Mouse (Mus musculus) limb, embryonic 14.5 days (tissue): ENCODE measurements around the gene Prkab2. TPM values are rescaled to one million over a fixed set of nuclear protein-coding genes. Genes with fewer than 3 reads are reported as not detected.

Experiments
- ATAC-seq: fragments of 200-750 bp; cut with Nextera tagmentation; 2 replicates; pipeline ENCODE4 v1.8.0; 2017; ENCODE audit warnings: low read depth, moderate number of reproducible peaks, moderate TSS enrichment; ENCODE audit not compliant: low FRiP score
- DNase-seq: peaks from one replicate; pipeline ENCODE4 v3.0.0-alpha.2; 2015; ENCODE audit warnings: low spot score
- H3K27ac ChIP-seq: fragments of 300-500 bp; sonication (generic); replicated peaks from 2 replicates; pipeline ENCODE4 v1.5.1; 2014; ENCODE audit warnings: low read depth, mild to moderate bottlenecking, low read length, moderate library complexity, mixed read lengths
- H3K27me3 ChIP-seq: fragments of 300-500 bp; sonication (generic); 2 replicates; pipeline ENCODE4 v1.6.1; 2014; ENCODE audit warnings: low read length, mixed read lengths; ENCODE audit not compliant: control insufficient read depth, insufficient read depth
- H3K36me3 ChIP-seq: fragments of 300-500 bp; sonication (generic); 2 replicates; pipeline ENCODE4 v1.6.1; 2014; ENCODE audit warnings: mild to moderate bottlenecking, low read length, moderate library complexity, mixed read lengths; ENCODE audit not compliant: control insufficient read depth, insufficient read depth
- H3K4me1 ChIP-seq: fragments of 300-500 bp; sonication (generic); 2 replicates; pipeline ENCODE4 v1.6.1; 2014; ENCODE audit warnings: antibody characterized with exemption, low read length, mixed read lengths; ENCODE audit not compliant: control insufficient read depth, insufficient read depth
- H3K4me2 ChIP-seq: fragments of 300-500 bp; sonication (generic); replicated peaks from 2 replicates; pipeline ENCODE4 v1.6.1; 2014; ENCODE audit warnings: low read depth, mild to moderate bottlenecking, low read length, moderate library complexity; ENCODE audit not compliant: severe bottlenecking
- H3K4me3 ChIP-seq: fragments of 300-500 bp; sonication (generic); replicated peaks from 2 replicates; pipeline ENCODE4 v1.5.1; 2014; ENCODE audit warnings: low read length
- H3K9ac ChIP-seq: fragments of 300-500 bp; sonication (generic); 2 replicates; pipeline ENCODE4 v1.6.1; 2014; ENCODE audit warnings: mild to moderate bottlenecking, low read depth, low read length, moderate library complexity; ENCODE audit not compliant: severe bottlenecking
- H3K9me3 ChIP-seq: fragments of 300-500 bp; sonication (generic); 2 replicates; pipeline ENCODE4 v1.6.1; 2016; ENCODE audit warnings: low read length; ENCODE audit not compliant: control insufficient read depth
- POLR2A ChIP-seq: fragments of 200-500 bp; IDR thresholded peaks from 2 replicates; pipeline ENCODE4 v1.8.0; 2012; ENCODE audit warnings: inconsistent platforms, mild to moderate bottlenecking, moderate library complexity, borderline replicate concordance; ENCODE audit not compliant: insufficient read depth, insufficient read length; ENCODE audit errors: extremely low read depth
- WGBS: fragments of 180-500 bp; shearing (Covaris S2); extraction: QIAGEN DNeasy Blood & Tissue Kit; methylation state at CpG from one replicate; pipeline ENCODE4 v1.1.7; 2014; 5-methylcytosine and 5-hydroxymethylcytosine counted together
- polyA plus RNA-seq, 2 experiments: library from polyadenylated mRNA; depleted of rRNA in 1 of 2; stranded (reverse) in 1 of 2; unstranded in 1 of 2; fragments of >200 nt; fragmentation: Nextera tagmentation in 1 of 2; extraction: Ambion mirVana in 1 of 2; gene quantifications; 2 replicates each; pipeline versions ENCODE4 v1.2.1 to v1.2.3; 2012 to 2014

Gene Prkab2
- polyA plus RNA-seq, 2 experiments: 7.2 to 15.6 TPM

- Histone ChIP-seq H3K9ac (no peak overlapping the region), H3K36me3 (no peaks in the 10 kb centered on the region), H3K4me1 (no peaks in the 10 kb centered on the region), H3K27ac (no peak overlapping the region), H3K27me3 (no peaks in the 10 kb centered on the region), H3K4me3 (no peak overlapping the region), H3K4me2 (no peak overlapping the region), H3K9me3 (no peaks in the 10 kb centered on the region)
- 80% methylated on average over 12 of the region's 12 CpGs for WGBS
- ATAC-seq (no peak), DNase-seq (no peak)
- no peak for TF ChIP-seq POLR2A
Measured at GRCm38 (mm10) chr3:97691443-97692017, 33.5 kb downstream of the Prkab2 start.

GRCm38 (mm10) chr3:97693806-97694205 is 35.8 kb downstream of the Prkab2 start:
- H3K4me1 ChIP-seq: no peaks in the 10 kb centered on the region
- no peak overlapping the region for H3K4me2 ChIP-seq

GRCm38 (mm10) chr3:97696866-97697265 is 38.9 kb downstream of the Prkab2 start:
- 83% methylated on average over 9 of the region's 9 CpGs for WGBS
- Histone ChIP-seq H3K4me1 (no peaks in the 10 kb centered on the region), H3K4me2 (no peak overlapping the region), H3K27me3 (no peaks in the 10 kb centered on the region), H3K9me3 (no peaks in the 10 kb centered on the region), H3K4me3 (no peak overlapping the region), H3K27ac (no peak overlapping the region), H3K36me3 (no peaks in the 10 kb centered on the region), H3K9ac (no peak overlapping the region)
- DNase-seq (no peak), ATAC-seq (no peak)
- no peak for TF ChIP-seq POLR2A

More at GRCm38 (mm10) chr3:97693806-97694205, 35.8 kb downstream of the Prkab2 start:
- Histone ChIP-seq H3K9ac (no peak overlapping the region), H3K4me3 (no peak overlapping the region), H3K9me3 (no peaks in the 10 kb centered on the region), H3K27ac (no peak overlapping the region), H3K27me3 (no peaks in the 10 kb centered on the region), H3K36me3 (no peaks in the 10 kb centered on the region)
- TF ChIP-seq POLR2A: no peak
- ATAC-seq (no peak), DNase-seq (no peak)
- 86% methylated on average over 6 of the region's 6 CpGs for WGBS

GRCm38 (mm10) chr3:97697291-97697690 is 39.3 kb downstream of the Prkab2 start:
- Histone ChIP-seq H3K9ac (no peak overlapping the region), H3K4me2 (no peak overlapping the region), H3K4me1 (no peaks in the 10 kb centered on the region), H3K4me3 (no peak overlapping the region), H3K27me3 (no peaks in the 10 kb centered on the region), H3K27ac (no peak overlapping the region), H3K9me3 (no peaks in the 10 kb centered on the region), H3K36me3 (no peaks in the 10 kb centered on the region)
- WGBS: 73% methylated on average over 9 of the region's 9 CpGs
- ATAC-seq (no peak), DNase-seq (no peak)
- no peak for TF ChIP-seq POLR2A

- Histone ChIP-seq H3K4me1 (no peaks in the 10 kb centered on the region), H3K9me3 (no peaks in the 10 kb centered on the region), H3K36me3 (no peaks in the 10 kb centered on the region), H3K9ac (no peak overlapping the region), H3K4me3 (no peak overlapping the region), H3K27ac (no peak overlapping the region), H3K4me2 (no peak overlapping the region), H3K27me3 (no peaks in the 10 kb centered on the region)
- no peak for TF ChIP-seq POLR2A
- DNase-seq: no peak
- WGBS: 77% methylated on average over 3 of the region's 3 CpGs
- ATAC-seq: no peak
Measured at GRCm38 (mm10) chr3:97699061-97699460, 41.1 kb downstream of the Prkab2 start.

GRCm38 (mm10) chr3:97701198-97701597 is 43.2 kb downstream of the Prkab2 start:
- Histone ChIP-seq H3K4me2 (no peak overlapping the region), H3K4me3 (no peak overlapping the region), H3K27ac (no peak overlapping the region), H3K9ac (no peak overlapping the region), H3K36me3 (no peaks in the 10 kb centered on the region), H3K4me1 (no peaks in the 10 kb centered on the region), H3K27me3 (no peaks in the 10 kb centered on the region), H3K9me3 (no peaks in the 10 kb centered on the region)
- no peak for ATAC-seq
- no peak for DNase-seq
- TF ChIP-seq POLR2A: no peak
- 50% methylated on average over 3 of the region's 3 CpGs for WGBS
